In genomic region chr12:4252742-4253655, GRCm38 (mm10) we compare ENCODE assay signal across 15 mouse cellular contexts. TPM values are rescaled to one million over a fixed set of nuclear protein-coding genes. Genes with fewer than 3 reads are reported as not detected.
DNase-seq lines count a peak whose midpoint lies in the region; ATAC-seq lines count a peak whose summit lies in the region.
"Had no signal": no experiment of that assay in that cellular context is flagged by ENCODE, and none has a peak within 500 bp of the region (broad histone marks: within the 10 kb centered on the region; RNA-seq: fewer than 3 reads in every experiment).

No protein-coding gene starts in this region.

- WGBS in hindbrain, embryonic 14.5 days = 86% methylated on average over 16 of the region's 16 CpGs

- intact Hi-C loops in gastrocnemius, postnatal 14 days (cut with DNase I; ENCODE audit: low total_unique reads) = no loop called here

- DNase-seq in gastrocnemius, adult 8-10 months (ENCODE audit: low spot score in 2 of 2) = peak; percentile 14 to 15
- DNase-seq in gastrocnemius, postnatal 14 days = no peak
- DNase-seq in c-Kit-positive CD71-negative TER-119-negative erythroid progenitor cells, embryonic 14.5 days (ENCODE audit: low read depth) = peak; percentile 28
- peak; percentile 65 for DNase-seq in liver
- no peak for DNase-seq in cerebellum, postnatal 36 days
- no peak for DNase-seq in ovary, postnatal 14 days (ENCODE audit: low spot score)
- DNase-seq in hindbrain, embryonic 14.5 days (ENCODE audit: low spot score) = no peak
- DNase-seq: B cell, adult 2 months; cerebellum, postnatal 14 days; thymus, adult 18-20 months had no signal

- no peak overlapping the region for H3K4me3 ChIP-seq in hindbrain, embryonic 14.5 days (replicated peaks; ENCODE audit: low read length)
- H3K4me3 ChIP-seq: limb, embryonic 13.5 days; midbrain, embryonic 10.5 days had no signal

- no peak overlapping the region for H3K27ac ChIP-seq in hindbrain, embryonic 14.5 days
- H3K27ac ChIP-seq: hindbrain, postnatal 0 days; limb, embryonic 13.5 days; midbrain, embryonic 10.5 days had no signal

- no peaks in the 10 kb centered on the region for H3K4me1 ChIP-seq in hindbrain, embryonic 14.5 days (replicated peaks; ENCODE audit: control insufficient read depth, insufficient read depth, low read length)
- H3K4me1 ChIP-seq: limb, embryonic 13.5 days had no signal

- H3K4me2 ChIP-seq in hindbrain, embryonic 14.5 days (replicated peaks) = no peak overlapping the region
- H3K4me2 ChIP-seq: limb, embryonic 13.5 days had no signal

- peak; percentile 98 for ATAC-seq in megakaryocyte progenitor cell, adult 5-6 weeks (replicated peaks; ENCODE audit: poor library complexity)
- ATAC-seq in hindbrain, embryonic 14.5 days (ENCODE audit: low FRiP score) = no peak
- ATAC-seq: hindbrain, postnatal 0 days; lung, postnatal 0 days had no signal

- peaks cover 68% of the 10 kb centered on the region for H3K36me3 ChIP-seq in hindbrain, embryonic 14.5 days (replicated peaks; ENCODE audit: control insufficient read depth, insufficient read depth)

- no peaks in the 10 kb centered on the region for H3K9me3 ChIP-seq in hindbrain, embryonic 14.5 days (ENCODE audit: control insufficient read depth, low read length)
- H3K9me3 ChIP-seq: limb, embryonic 13.5 days; midbrain, embryonic 10.5 days had no signal

- H3K27me3 ChIP-seq in hindbrain, embryonic 14.5 days (ENCODE audit: control insufficient read depth, insufficient read depth, low read length) = no peaks in the 10 kb centered on the region
- H3K27me3 ChIP-seq: limb, embryonic 13.5 days had no signal

- no peak overlapping the region for H3K9ac ChIP-seq in hindbrain, embryonic 14.5 days
- H3K9ac ChIP-seq: limb, embryonic 13.5 days had no signal

RNA-seq across cellular contexts. Expression of gene Cenpo, which starts 18.9 kb away (rescaled TPM):
- 1 to 10 TPM; 1.3 to 2.6 (median 2.0) TPM for total RNA-seq in gastrocnemius, adult 8-10 months (2022)
- 1 to 10 TPM; 2.0 to 2.1 TPM for total RNA-seq in gastrocnemius, postnatal 14 days (2021)
- total RNA-seq in megakaryocyte progenitor cell, adult 5-6 weeks (2015) = 18.5 and 19.2 TPM in 2 replicates
- 49.7 and 51.3 TPM in 2 replicates for total RNA-seq in megakaryocyte progenitor cell, adult 5-6 weeks (2017)
- 6.2 and 6.9 TPM in 2 replicates for polyA plus RNA-seq in hindbrain, embryonic 14.5 days (2014; fragmentation: Nextera tagmentation; extraction: Ambion mirVana)

RNA-seq across cellular contexts. Expression of gene Ptrhd1, which starts 19.2 kb away (rescaled TPM):
- total RNA-seq in gastrocnemius, adult 8-10 months (2022) = 1 to 10 TPM; 5.1 to 7.8 (median 6.0) TPM
- total RNA-seq in gastrocnemius, postnatal 14 days (2021) = 1 to 10 TPM; 3.9 to 4.7 TPM
- total RNA-seq in megakaryocyte progenitor cell, adult 5-6 weeks (2015) = 5.8 and 7.5 TPM in 2 replicates
- total RNA-seq in megakaryocyte progenitor cell, adult 5-6 weeks (2017) = 3.4 and 4.5 TPM in 2 replicates
- polyA plus RNA-seq in hindbrain, embryonic 14.5 days (2014; fragmentation: Nextera tagmentation; extraction: Ambion mirVana) = 6.1 and 6.2 TPM in 2 replicates

Comparison
In these comparisons a context has a peak if more than half of its experiments do, and no peak if none do; other contexts are left out.
1. DNase-seq: peak in gastrocnemius, adult 8-10 months (2 of 2), c-Kit-positive CD71-negative TER-119-negative erythroid progenitor cells, embryonic 14.5 days (single experiment) and liver (single experiment); none in gastrocnemius, postnatal 14 days (single experiment), cerebellum, postnatal 36 days (0 of 2), ovary, postnatal 14 days (single experiment) and hindbrain, embryonic 14.5 days (single experiment).
2. RNA of gene Cenpo, which starts 18.9 kb away (total RNA-seq): 18.5 to 51.3 TPM in megakaryocyte progenitor cell, adult 5-6 weeks; 1.3 to 2.6 TPM in gastrocnemius, adult 8-10 months and 2.0 to 2.1 TPM in gastrocnemius, postnatal 14 days; every median in the first group is over 4 times any median in the second.